Mouse (Mus musculus): ENCODE data around the gene Efl1. TPM values are rescaled to one million over a fixed set of nuclear protein-coding genes. Genes with fewer than 3 reads are reported as not detected.

Efl1 gene
- polyA plus RNA-seq, 1 experiment: 5.5 TPM

DNA sequence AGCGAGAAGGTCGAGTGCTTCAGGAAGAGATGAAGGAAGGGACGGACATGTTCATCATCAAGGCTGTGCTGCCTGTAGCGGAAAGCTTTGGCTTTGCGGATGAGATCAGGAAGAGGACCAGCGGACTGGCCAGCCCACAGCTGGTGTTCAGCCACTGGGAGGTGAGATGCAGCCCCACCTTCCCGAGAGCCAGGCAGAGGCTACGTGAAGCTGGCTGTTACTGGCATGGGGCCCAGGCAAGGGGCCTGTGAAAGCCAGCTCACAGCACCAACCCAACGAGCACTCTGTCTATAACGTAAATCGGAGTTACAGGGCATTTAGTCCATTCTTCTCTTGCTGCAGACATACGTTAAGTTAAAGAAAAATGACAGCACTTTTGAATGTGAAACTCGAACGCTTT lies 124.1 kb downstream of the Efl1 start:
- Histone ChIP-seq H3K4me1 (ENCODE audit: control insufficient read depth, insufficient read depth, low read length) (no peaks in the 10 kb centered on the region), H3K4me3 (replicated peaks; ENCODE audit: extremely low read depth, low read depth, low read length) (no peak overlapping the region)
- no peak for DNase-seq
- no peak for TF ChIP-seq POLR2A (IDR thresholded peaks at IDR 0.05; ENCODE audit: borderline replicate concordance, extremely low read depth, low read depth, low read length)
- TF ChIP-seq CTCF (IDR thresholded peaks at IDR 0.05; ENCODE audit: insufficient read depth, low read length): no peak
- 70% methylated on average over 14 of the region's 14 CpGs for WGBS

DNA sequence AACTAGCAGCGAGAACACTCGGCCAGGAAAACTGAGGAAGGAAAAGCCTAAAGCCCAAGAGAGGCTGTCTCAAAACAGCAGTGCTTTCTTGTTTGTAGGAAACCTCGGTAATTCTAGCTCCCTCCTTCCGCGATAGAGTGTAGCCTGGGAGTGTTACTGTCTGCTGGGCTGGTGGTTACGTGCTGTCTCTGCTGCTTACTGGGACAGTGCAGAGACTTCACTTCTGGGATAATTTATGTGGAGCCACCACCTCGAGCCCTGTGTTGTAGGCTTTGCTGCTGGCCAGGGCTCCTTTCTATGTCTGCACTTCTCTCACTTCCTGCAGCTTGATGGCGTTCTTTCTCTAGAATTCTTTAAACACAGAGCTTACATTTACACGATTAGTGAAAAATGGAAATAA lies 124.7 kb downstream of the Efl1 start:
- no peak for TF ChIP-seq POLR2A (IDR thresholded peaks at IDR 0.05; ENCODE audit: borderline replicate concordance, extremely low read depth, low read depth, low read length)
- no peak for TF ChIP-seq CTCF (IDR thresholded peaks at IDR 0.05; ENCODE audit: insufficient read depth, low read length)
- Histone ChIP-seq H3K4me3 (replicated peaks; ENCODE audit: extremely low read depth, low read depth, low read length) (no peak overlapping the region), H3K4me1 (ENCODE audit: control insufficient read depth, insufficient read depth, low read length) (no peaks in the 10 kb centered on the region)
- WGBS: 64% methylated on average over 9 of the region's 9 CpGs
- DNase-seq: no peak

DNA sequence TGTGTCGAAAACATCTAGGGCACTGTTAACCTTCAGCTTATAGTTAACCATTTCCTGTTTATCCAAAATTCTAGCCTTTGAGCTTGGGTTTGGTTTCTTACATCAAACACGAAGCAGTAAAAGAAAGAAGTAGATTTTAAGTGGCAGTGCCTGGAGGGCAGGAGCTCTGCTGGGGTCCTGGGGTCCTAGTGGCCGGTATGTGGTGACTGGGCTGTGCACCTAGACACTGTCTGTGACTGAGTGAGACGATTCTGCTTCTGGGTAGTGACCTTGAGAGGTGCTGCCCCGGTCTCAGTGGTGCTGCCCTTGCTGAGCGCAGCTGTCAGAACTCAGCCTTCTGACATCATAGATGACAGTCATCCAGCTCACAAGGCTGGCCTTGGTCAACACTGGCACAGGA lies 125.5 kb downstream of the Efl1 start:
- Histone ChIP-seq H3K4me3 (replicated peaks; ENCODE audit: extremely low read depth, low read depth, low read length) (no peak overlapping the region), H3K4me1 (ENCODE audit: control insufficient read depth, insufficient read depth, low read length) (no peaks in the 10 kb centered on the region)
- 72% methylated on average over 6 of the region's 6 CpGs for WGBS
- DNase-seq: no peak
- TF ChIP-seq POLR2A (IDR thresholded peaks at IDR 0.05; ENCODE audit: borderline replicate concordance, extremely low read depth, low read depth, low read length) (no peak), CTCF (IDR thresholded peaks at IDR 0.05; ENCODE audit: insufficient read depth, low read length) (no peak)

DNA sequence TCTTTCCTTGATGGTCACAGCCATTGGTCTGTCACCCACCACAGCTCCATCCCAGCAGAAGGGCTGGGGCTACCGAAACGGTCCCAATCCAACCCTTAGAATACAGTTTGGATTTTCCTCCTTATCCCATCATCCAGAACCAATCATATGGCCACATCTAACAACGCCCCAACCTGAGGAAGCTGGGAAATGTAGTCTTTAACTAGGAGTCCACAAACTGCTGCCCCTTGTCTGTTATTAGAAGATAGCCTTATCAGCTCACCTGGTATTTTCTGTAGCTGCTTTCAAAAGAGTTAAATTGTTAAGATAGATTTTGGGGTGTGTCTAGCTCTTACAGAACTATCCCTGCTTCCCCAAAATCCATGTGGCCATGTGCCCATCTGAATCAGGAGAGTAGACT lies 126.7 kb downstream of the Efl1 start:
- Histone ChIP-seq H3K4me3 (replicated peaks; ENCODE audit: extremely low read depth, low read depth, low read length) (no peak overlapping the region), H3K4me1 (ENCODE audit: control insufficient read depth, insufficient read depth, low read length) (no peaks in the 10 kb centered on the region)
- no peak for DNase-seq
- no peak for TF ChIP-seq CTCF (IDR thresholded peaks at IDR 0.05; ENCODE audit: insufficient read depth, low read length)
- TF ChIP-seq POLR2A (IDR thresholded peaks at IDR 0.05; ENCODE audit: borderline replicate concordance, extremely low read depth, low read depth, low read length): no peak
- WGBS: 91% methylated on average over 3 of the region's 3 CpGs

DNA sequence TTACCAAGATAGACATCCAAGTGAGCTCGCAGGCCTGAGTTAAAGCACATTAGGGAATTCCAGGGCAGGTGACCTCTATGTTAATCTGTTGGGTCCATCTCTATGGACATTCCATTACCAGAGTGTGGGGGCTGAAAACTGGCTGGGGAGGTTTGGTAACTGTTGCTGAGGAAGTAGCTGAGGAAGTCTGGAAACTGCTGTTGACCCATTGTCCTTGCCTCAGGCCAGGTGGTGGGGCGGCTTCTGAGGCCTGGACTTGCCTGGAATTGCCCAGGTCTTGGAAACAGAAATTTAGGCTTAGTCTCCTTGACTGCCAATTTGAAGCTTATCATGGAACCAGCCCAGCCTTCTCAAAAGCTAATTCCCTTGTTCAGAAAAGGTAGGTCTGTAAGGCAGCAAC lies 134.7 kb downstream of the Efl1 start:
- Histone ChIP-seq H3K4me1 (ENCODE audit: control insufficient read depth, insufficient read depth, low read length) (0 out of 2 replicates have a peak, but pooled peaks cover 3% of the 10 kb centered on the region), H3K4me3 (replicated peaks; ENCODE audit: extremely low read depth, low read depth, low read length) (no peak overlapping the region)
- WGBS: 90% methylated on average over 2 of the region's 2 CpGs
- DNase-seq: no peak
- TF ChIP-seq POLR2A (IDR thresholded peaks at IDR 0.05; ENCODE audit: borderline replicate concordance, extremely low read depth, low read depth, low read length) (no peak), CTCF (IDR thresholded peaks at IDR 0.05; ENCODE audit: insufficient read depth, low read length) (no peak)

DNA sequence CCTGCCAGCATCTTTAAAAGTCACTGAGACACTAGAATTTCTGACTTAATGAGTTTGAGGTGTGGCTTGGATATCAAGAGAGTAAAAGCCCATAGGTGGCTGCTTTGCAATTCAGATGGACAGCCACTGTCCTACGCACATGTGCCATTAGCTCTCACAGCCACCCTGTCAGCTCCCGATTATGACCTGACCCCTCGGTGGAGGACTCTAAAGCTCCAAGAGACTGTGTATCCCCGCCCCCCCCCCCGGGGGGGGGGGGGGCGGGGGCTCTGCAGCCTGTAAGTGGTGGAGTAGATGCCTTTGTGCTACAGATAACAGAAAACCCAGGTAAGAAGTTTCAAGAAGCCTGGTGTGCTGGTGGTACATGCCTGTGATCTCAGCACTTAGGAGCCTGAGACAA lies 135.3 kb downstream of the Efl1 start:
- DNase-seq: no peak
- 49% methylated on average over 6 of the region's 6 CpGs for WGBS
- Histone ChIP-seq H3K4me1 (ENCODE audit: control insufficient read depth, insufficient read depth, low read length) (0 out of 2 replicates have a peak, but pooled peaks cover 3% of the 10 kb centered on the region), H3K4me3 (replicated peaks; ENCODE audit: extremely low read depth, low read depth, low read length) (no peak overlapping the region)
- TF ChIP-seq CTCF (IDR thresholded peaks at IDR 0.05; ENCODE audit: insufficient read depth, low read length) (no peak), POLR2A (IDR thresholded peaks at IDR 0.05; ENCODE audit: borderline replicate concordance, extremely low read depth, low read depth, low read length) (no peak)

DNA sequence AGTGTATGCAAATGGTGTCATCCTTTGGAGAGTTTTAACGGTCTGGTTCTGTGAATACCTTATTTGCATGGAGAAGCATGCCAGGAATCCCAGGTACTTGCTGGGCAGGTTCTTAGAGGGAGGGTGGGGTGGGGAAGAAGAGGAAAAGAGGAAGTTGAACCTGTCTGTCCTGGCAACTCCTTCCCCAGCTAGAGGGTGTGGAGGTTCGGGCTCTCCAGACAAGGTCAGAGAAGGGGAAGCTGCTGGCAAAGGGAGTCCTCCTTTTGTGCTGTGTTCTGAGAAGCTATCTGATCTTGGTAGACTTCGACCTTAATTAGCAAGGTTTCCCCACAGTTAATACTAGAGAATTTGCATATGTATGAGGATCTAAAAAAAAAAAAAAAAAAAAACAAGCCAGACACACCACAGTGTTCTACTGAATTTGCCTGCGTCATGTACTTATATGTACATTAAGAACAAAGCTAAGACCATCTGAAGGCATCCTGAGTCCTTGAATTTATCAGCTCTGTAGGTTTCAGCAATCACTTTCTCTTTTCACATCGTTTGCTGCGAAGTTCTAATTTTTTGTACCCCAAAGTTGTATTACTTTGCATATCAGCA lies 137.0 kb downstream of the Efl1 start:
- 62% methylated on average over 6 of the region's 6 CpGs for WGBS
- Histone ChIP-seq H3K4me1 (ENCODE audit: control insufficient read depth, insufficient read depth, low read length) (0 out of 2 replicates have a peak, but pooled peaks cover 3% of the 10 kb centered on the region), H3K4me3 (replicated peaks; ENCODE audit: extremely low read depth, low read depth, low read length) (no peak overlapping the region)
- no peak for DNase-seq
- TF ChIP-seq POLR2A (IDR thresholded peaks at IDR 0.05; ENCODE audit: borderline replicate concordance, extremely low read depth, low read depth, low read length) (no peak), CTCF (IDR thresholded peaks at IDR 0.05; ENCODE audit: insufficient read depth, low read length) (no peak)

DNA sequence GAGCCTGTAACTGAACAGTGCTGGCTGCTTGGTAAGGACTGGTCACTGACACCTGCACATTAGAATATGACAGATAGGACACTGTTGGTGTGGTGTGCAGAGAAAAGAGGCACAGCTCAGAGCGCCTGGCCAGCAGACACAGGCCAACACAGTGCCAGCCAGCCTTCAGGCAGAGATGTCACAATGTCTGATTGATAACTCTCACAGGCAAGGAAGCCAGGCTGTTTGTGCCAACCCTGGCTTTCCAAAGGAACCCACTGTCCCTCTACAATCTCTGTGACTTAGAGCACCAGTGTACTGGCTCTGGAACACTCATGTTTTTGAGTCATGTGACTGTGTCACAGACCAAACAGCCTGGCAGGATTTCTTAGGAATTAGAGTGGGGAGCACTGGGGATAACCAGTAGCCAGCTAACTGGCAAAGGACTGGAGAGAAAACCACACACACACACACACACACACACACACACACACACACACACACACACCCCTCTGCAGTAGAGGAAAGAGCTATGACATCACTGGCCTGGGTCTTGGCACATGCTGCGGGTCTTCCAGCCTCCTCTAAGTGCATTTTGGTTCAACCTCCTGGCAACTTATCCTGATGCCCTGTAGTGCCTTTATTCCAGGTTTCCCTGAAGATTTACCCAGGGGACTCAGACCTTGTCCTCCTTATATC lies 137.7 kb downstream of the Efl1 start:
- DNase-seq: no peak
- TF ChIP-seq CTCF (IDR thresholded peaks at IDR 0.05; ENCODE audit: insufficient read depth, low read length) (no peak), POLR2A (IDR thresholded peaks at IDR 0.05; ENCODE audit: borderline replicate concordance, extremely low read depth, low read depth, low read length) (no peak)

DNA sequence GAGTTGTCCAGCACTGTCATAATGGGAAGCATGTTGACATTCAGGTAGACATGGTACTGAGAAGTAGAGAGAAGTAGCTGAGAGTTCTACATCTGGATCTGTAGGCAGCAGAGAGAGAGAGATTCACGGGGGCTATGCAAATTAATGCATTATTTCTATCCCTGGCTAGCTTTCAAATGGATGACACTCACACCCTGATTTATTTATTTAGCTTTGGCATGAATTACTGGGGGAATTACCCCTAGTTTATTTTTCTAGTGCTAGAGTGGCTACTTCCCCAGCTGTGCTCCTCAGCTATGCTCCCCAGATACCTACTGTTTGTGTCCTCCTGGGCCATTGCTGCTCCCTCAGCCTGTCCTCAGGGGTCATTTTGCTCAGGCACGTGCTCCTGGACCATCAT lies 144.2 kb downstream of the Efl1 start:
- no peak for TF ChIP-seq CTCF (IDR thresholded peaks at IDR 0.05; ENCODE audit: insufficient read depth, low read length)
- no peak for TF ChIP-seq POLR2A (IDR thresholded peaks at IDR 0.05; ENCODE audit: borderline replicate concordance, extremely low read depth, low read depth, low read length)
- no peaks in the 10 kb centered on the region for H3K4me1 ChIP-seq (ENCODE audit: control insufficient read depth, insufficient read depth, low read length)
- H3K4me3 ChIP-seq (replicated peaks; ENCODE audit: extremely low read depth, low read depth, low read length): no peak overlapping the region
- DNase-seq: no peak
- 34% methylated on average over 2 of the region's 2 CpGs for WGBS

More for the DNA sequence above, 137.7 kb downstream of the Efl1 start:
- Histone ChIP-seq H3K4me3 (replicated peaks; ENCODE audit: extremely low read depth, low read depth, low read length) (no peak overlapping the region), H3K4me1 (ENCODE audit: control insufficient read depth, insufficient read depth, low read length) (0 out of 2 replicates have a peak, but pooled peaks cover 3% of the 10 kb centered on the region)
- 48% methylated on average over 2 of the region's 2 CpGs for WGBS

DNA sequence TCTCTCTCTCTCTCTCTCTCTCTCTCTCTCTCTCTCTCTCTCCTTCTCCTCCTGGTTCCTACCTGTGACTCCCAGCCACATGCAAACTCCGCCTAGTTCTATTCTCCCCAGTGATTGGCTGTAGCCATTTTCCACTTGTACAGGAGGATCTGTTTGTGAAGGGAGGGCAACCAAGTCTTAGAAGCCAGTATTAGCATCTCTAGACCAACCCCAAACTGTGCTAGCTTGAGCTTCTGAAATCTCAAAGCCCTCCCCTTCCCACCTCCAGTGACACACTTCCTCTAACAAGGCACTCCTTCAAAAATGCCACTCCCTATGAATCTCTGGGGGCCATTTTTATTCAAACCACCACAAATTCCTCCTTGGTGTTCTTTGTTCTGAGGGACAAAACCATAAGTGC lies 144.7 kb downstream of the Efl1 start:
- WGBS: 89% methylated on average over 1 of the region's 1 CpGs
- DNase-seq: no peak
- Histone ChIP-seq H3K4me3 (replicated peaks; ENCODE audit: extremely low read depth, low read depth, low read length) (no peak overlapping the region), H3K4me1 (ENCODE audit: control insufficient read depth, insufficient read depth, low read length) (no peaks in the 10 kb centered on the region)
- TF ChIP-seq CTCF (IDR thresholded peaks at IDR 0.05; ENCODE audit: insufficient read depth, low read length): no peak
- TF ChIP-seq POLR2A (IDR thresholded peaks at IDR 0.05; ENCODE audit: borderline replicate concordance, extremely low read depth, low read depth, low read length): no peak
